Mouse (Mus musculus) embryo, embryonic 11 days (tissue): ENCODE measurements around the gene F3.

Experiments
- DNase-seq: peaks from one replicate; pipeline ENCODE4 v3.0.0-alpha.2; 2015

The F3 gene

DNA sequence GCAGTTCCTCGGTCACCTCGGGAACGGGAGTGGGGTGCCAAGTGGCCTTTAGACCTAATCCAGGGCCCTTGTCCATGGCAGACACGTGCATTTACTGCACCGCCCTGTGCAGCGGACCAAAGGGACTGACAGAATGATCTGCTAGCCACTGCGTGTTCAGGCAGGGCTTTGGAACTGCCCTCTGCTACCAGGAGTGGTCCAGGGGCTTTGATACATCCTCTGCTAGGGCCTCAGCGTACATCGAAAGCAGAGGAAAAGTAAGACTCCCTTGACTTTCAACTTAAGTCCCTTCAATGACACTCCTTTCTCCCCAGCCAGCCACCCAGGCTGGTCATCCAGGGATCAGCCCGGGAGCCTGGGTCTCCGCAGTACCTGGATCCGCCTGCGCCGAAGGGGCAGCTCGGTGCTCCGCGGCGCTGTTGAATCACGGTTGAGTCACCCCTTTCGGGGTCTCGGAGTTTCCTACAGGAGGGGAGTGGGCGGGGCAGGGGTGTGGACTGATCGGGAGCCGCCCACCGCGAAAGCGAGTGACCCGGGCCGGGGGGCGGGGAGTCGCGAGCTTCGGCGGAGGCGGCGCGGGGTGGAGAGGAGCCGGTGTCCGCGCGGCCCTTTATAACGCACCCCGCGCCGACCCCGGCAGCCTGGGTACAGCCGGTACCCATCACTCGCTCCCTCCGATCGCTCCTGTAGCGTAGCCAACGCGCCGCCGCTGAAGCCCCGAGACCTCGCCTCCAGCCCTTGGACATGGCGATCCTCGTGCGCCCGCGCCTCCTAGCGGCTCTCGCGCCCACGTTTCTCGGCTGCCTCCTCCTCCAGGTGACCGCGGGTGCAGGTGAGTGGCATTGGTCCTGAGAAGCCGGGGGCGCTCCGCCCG is at the start of gene F3:
Gene F3, plus strand, starts transcription at position 567 of the 874 bp plus-strand sequence.
- peak; percentile 94 for DNase-seq

DNA sequence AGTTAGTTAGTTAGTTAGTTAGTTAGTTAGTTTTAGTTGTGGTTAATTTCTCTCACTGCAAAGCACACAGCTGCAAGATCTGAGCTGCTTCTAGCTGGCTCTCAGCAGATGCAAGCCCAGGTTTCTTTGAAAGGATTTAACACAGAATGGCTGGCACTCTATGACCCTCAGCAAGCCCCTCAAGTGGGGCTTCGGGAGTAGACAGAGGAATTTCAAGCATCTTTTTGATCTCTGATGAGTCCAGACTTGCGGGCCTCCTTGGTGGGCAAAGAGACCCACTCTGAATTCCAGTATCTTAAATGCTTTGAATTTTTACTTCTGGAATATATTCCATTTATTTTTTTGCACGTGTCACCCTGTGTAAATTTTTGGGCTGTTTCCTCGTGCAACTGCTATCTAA is 44.4 kb upstream of the F3 start:
- DNase-seq = peak; percentile 37

DNA sequence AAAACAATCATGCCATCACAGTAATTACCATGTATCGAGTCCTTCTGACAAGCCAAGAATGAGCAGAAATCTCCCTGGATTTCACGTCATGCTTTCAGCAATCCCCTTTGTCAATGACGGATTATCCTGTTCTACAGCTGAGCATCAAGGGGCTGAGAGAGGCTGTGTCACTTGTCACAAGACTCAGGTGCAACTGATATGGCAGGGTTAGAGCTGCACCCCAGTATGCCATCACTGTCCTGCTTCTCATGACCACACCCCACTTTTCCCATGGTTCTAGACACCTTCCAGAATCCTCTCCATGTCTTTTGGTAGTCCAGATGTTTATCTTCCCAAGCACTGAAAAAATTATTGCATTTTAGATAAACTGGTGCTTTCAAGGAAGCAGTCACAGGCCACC is 43.9 kb upstream of the F3 start:
- no peak for DNase-seq

DNA sequence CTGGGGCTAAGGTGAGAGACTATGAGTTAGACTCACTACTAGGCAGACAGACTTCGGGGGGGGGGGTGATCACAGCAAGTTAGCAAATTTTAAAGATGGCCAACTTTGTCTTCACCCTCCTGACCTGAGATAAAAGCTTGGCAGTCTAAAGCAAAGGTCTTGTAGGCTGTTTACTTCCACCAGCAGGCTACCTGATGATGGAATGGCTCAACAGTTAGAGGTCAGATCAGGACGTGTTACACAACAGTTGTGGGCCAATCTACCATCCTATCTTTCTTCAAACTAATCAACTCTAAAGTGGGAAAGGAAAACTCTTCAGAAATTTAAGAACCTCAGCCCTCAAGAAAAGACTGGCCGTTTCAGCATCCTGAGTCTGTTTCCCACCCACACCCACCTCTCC is 43.1 kb upstream of the F3 start:
- DNase-seq = no peak

DNA sequence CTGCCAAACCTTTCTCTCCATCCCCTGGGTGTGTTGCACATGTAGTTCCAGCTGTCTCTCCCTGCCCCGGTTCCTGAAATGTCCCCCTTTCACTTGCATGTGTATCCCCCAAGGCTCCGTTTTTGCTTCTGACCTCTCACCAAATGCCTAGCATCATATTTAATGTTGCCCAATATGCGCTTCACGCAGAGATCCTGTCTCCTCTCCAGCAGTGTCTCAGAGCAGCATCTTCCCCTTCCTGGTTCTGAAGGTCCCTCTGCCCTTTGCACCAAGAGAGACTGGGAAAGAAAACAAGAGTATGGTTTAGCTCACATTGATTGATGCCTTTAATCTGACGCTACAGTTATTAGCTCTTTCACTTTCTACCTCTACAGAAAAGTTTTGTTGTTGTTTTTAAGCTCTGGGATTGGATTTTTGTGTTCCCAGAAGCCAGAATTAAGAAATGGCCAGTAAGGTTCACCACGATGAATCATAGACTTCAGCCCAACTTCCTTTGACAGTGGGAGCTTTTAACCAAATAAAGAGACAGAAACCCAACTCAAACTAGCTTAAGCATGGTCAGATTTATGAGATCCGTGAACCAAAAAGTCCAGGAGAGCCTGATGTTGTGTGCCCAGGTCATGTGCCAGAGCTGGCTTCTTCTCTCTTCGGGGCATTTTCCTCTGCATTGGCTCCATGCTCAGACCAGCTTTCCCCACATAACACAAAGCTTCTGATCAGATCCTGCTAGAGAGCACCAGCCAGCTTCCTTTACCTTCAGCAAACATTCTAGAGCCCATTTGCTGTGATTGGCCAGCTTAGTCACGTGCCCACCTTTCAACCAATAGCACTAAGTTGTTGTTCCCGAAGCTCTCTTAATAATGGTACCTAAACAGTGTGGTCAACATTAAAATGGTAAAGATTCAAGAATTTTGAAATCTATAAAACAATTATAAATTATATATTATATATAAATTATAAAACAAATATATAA is 40.6 kb upstream of the F3 start:
- no peak for DNase-seq

DNA sequence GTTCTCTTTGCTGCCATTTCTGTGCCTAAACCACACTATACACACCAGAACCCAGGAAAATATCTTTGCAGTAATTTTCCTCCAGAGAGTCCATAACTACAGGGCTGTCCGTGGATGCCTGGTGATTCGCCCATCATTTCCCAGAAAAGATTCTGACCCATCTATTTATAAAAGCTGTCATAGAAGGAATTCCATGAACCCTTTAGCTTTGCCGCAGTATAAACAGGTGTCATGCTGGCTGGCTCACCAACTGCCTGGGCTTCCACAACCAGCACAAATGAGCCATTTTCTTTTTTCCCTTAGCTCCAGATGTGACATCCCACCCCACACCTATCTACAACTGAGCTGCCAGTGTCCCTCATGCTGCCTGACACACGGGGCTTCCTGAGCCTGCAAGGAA is 38.8 kb upstream of the F3 start:
- DNase-seq = no peak

DNA sequence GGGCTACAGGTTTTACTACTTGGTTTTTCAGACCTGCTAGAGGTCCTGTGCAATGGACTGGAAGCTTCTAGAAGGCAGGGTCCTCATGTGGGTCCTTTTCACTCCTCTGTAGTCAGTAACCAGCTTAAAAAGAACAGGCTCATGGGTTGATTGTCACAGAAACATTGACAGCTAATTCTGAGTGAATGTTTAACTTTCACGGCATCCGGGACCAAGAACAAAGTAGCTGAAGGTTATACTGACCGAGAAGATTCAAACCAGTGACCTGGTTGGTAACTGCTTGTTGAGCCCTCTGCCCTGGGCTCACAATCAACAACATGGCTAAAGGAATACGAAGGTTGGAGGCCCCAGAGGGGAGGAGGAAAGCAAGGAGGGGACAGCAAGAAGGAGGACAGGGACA is 38.4 kb upstream of the F3 start:
- DNase-seq = no peak

DNA sequence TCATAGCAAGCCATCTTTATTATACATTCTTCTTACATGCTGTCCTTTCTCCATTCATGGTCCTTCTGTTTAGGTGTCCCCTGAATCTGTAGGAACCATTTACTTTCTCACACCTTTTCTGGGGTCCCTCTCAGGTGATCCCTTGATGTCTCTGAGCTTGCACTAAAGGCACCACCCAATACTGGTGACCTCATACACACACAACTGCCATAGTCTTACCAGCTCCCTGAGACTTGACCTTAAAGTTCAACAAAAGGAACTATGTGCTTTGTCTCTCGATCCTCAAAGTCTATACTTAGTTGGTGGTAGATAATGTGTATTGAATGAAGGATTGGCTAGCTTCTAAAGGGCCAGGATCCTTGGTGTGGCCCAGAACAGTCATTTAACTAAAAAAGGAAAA is 37.4 kb upstream of the F3 start:
- DNase-seq = no peak

DNA sequence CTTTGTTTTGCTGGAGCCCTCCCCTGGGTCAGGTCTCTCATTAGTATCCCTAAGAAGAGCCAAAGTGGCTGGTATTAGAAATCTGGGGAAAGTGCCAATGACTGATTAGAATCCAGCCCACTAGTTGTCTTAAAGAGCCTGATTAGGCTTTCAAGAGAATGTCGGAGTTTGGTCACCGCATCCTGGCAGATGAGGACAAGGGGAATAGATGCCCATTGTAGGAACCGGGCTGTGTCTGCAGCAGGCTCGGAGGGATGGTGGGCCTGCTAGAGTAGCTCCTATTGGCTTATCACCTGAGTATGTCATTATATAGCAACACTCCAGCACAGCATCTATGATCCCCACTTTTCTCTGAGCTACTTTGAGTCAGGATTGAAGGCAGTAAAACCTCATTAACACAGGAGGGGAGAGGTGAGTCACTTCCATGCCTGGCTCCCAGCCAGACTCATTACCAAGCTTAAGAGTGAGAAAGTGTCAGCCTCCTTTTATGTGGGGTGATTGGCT is 36.9 kb upstream of the F3 start:
- no peak for DNase-seq

DNA sequence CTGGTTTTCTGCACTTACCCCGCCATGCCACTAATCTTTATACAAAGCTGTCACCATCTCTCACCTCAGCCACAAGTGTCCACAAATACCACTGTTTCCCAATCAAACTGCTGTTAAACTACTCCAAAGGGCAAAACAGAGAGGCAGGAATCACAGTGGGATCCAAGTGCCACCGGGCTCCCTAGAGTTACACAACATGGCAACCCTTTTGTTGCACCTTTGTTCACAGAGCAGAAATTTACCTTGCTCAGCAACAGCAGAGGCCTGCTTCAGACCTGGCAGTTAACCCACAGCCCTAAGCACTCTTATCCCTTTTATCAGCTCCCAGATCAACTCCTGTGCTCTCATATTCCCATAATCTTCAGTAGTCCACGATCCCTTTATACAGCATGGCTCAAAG is 35.6 kb upstream of the F3 start:
- no peak for DNase-seq

DNA sequence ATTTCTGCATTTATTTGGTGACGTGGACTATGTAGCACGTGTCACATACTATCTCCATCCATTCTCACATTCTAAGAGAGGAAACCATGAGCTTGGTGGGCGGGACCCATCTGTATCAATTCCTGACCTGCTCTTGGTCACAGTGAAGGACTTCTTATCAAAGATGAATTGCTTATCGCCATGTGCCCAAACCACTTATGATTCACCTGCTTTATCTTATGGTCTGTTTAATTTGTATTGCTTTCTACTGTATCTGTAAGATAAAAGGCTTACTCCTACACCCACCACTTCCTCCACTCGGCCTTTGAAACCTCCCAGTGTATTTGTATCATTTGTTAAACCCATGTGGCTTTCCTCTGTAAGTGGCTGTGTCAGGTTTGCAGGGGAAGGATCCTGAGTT is 34.3 kb upstream of the F3 start:
- no peak for DNase-seq

DNA sequence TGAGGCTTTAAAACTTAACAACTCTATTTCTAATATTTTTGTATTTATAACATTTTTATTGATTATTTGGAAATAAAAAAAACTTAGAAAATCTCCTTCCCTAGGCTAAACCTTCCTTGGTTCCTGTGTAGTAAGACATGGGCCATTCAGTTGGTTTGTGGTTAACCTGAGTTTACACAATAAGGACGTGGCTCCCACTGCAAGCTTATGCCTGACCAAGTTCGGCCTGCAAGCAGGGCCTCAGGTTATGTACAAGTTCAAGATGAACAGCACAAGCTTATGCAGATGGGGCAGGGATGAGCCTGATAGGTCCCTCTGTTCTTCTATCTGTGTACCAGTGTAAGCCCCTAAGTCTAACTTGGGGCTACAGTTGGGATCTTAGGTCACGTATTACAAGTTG is 33.6 kb upstream of the F3 start:
- no peak for DNase-seq

DNA sequence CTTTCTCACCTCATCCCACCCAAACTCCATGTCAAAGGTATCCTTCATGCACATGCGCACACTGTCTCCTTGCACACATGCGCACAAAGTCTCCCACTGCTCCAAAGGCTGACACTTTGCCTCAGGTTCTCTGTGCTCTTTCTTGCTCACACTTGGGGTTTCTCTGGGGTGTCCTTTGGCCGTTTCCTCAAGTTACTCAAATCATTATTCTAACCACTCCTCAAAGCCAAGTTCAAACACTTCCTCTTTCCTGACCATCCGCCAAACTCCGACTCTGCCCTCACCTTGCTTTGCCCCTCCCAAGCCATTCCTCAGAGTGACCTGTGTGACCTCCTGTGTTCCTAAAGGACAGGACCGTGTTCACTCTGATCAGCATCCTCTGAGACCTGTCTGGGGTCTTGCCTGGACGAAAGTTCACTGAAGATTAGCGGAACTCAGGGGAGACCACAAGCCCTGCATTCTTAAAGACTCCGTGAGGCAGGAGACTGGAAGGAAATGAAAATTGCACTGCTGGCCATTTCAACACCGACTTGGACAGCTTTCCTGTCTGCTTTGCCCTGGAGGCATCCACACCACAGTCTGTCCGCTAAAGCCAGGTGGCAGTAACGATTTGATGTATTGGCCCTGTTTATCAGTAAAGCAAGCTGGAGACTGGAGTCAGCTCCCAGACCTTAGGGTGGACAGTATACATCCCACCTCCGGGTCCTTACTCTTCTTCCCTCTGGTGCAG is 30.2 kb upstream of the F3 start:
- no peak for DNase-seq

DNA sequence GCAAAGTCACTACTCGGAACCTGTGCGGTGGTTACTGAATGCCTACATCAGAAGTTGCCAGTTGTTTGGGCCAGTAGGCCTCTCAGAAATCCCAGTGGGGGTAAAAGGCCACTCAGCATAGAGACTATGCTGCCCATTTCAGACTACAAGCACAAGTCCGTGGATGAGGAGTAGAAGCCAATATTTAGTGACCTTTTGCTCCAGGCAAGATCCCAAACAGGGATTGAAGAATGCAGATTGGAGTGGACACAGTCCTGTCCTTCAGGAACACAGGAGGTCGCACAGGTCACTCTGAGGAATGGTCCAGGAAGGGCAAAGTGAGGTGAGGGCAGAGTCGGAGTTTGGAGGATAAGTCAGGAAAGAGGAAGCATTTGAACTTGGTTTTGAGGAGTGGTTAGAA is 29.6 kb upstream of the F3 start:
- DNase-seq = no peak

DNA sequence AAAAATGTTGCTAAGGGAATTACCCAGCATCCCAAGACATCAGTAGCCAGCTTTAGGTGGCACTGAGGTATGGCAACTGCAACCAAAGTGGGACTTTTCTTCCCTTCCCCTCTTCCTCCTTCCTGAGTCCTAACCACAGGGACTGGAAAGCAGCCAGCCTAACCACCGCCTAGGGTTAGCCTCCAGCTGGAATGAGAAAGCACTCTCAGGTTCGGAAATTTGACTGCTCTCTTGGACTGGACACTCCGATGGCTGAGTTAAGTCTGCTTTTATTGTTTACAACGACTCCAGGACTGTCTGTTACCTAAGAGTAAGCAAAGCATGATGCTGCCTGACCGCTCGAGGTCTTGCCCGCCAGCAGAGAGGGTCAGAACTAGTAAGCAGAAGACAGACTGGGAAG is 26.2 kb upstream of the F3 start:
- DNase-seq = no peak

DNA sequence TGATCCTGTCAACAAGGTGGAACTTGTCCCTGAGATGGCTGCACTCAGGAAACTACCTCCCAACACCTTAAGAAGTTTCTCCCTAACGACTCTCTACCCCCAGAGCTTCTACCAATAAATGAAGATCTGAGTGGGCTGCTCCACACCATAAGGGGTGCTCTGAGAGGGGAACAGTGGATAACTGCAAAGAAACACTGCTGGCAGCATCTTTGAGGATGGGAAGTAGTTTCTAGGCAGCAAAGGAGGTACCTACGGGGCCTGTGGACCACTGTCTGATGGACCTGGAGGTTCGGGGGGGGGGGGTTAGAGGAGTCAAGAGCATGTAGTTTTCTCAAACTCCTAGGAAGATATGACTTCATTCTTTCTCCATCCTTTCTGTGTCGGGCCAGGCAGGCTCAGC is 23.9 kb upstream of the F3 start:
- no peak for DNase-seq

DNA sequence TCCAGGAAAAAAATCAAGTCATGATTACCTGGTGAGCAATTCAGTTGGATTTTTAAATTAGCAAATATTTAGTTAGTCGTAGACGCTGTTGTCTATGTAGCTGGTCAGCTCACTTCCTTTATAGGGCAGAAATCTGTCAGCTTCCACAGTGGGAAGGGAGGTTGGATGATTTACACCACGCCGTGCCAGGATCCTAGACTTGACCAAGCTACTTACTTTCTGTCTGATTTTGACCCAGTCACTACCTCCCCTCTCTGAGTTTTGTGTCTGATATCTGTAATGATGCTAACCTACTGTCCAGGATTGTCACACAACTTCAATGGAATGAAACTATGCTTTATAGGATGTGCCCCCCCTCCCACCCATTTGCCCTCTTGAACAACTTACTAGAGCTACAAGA is 23.5 kb upstream of the F3 start:
- no peak for DNase-seq

DNA sequence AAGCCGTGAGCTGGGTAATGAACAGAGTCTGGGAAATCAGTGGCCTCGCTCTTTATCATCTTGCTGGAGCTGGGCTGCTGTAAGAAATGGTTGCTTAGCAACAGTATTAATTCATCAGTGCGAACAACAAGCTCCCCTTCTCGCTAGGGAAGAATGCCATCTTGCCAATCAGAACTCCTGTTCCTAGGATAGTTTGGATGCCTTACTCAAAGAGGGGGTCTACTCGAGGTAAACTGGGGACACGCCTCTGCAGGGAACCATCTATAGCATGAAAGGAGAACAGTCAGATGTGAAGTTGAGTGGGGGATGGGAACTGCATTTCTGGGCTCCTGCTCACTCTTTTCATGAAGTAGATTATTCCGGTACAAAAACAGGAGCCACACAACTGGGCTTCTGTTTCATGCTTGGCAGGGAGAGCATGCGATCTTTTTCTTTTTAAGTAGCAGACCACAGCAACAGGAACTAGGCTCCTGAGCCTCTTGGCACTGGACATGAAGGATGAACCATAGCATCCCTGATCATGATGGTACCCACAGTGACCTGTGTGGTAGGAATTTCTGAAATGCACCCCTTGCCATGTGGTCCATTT is 22.9 kb upstream of the F3 start:
- DNase-seq = peak; percentile 75

DNA sequence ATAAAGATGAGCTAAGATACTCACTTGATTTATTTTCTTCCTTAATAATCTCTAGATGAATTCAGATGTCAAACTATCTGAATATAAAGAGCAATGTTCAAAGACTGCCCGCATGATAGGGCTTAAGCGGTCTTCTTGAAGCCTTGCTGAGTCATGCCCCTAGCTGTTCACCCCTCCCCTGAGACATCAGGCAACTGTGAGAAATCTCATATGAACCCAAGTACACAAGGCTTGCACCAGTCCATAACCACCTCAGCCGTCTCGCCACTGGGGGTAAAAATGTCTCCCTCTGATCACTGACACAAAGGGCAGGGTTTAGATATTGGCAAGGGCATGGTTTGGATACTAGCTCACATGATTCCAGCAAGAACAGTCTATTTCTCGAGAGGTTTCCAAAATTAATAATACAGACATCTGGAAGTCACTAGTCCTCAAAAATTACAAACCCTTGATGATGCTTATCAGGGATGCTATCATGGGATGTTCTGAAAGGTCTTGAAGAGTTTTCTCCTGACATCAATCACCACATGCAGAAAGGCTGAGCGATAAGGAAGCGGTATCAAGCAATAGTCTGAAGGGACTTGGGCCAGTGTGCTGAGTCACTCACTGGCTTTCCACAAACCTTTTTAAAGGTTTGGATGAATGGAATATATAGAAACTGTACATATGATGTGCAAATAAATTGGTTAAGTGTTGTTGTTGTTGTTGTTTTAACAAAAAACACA is 20.0 kb upstream of the F3 start:
- no peak for DNase-seq

DNA sequence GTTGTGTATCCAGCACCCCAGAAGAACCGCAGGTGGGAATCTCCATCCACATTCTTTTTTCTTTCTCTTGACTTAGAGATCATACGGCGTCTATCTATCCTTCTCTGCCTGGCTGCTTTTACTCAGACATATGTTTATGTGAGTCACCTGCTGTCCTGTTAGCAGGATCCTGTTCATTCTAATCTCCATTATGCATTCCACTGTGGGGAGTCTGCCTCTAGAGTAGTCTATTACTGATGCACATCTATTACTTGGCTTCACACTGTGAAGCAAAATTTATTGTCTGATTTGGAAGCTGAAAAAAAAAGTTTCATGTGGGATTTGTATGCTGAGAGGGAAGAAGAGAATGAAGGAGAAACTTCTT is 19.5 kb upstream of the F3 start:
- DNase-seq = no peak

DNA sequence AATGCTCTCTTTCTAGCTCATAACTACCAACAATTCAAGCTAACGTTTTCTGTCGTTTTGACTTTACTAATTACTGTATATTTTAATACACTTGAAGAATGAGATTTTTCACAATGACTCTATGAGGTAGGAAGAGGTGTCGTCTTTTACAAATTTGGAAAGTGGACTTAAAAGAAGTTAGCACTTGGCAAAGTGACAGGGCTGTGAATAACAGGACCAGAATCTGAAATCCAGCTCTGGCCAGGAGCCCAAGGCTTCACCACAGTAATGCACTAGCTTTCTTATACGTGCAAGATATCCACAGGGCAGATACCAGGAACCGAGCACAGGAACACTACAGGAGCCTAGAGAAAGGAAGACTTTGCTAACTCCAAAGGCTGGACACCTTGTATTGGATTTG is 17.2 kb upstream of the F3 start:
- DNase-seq = no peak

DNA sequence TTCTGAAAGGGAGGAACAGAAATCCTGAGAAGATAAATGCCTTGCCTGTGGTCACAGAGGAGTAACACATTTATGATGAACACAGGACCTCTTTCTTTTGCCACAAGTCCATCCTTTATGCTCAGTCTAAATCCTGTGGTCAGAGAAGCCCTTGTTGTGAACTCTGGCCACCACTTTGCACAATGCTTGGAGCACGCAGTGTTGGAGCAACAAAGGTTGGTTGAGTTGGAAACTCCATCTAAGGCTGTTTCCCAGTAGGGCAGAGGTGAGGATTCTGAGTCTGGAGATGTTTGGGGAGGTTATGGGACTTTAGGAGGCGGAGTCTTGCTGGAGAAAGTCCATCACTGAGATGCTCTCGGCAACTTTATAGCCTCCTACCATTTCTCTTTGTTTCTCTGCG is 16.2 kb upstream of the F3 start:
- no peak for DNase-seq
